Mouse (Mus musculus) C2C12 (cell line): Measurements from ENCODE around the gene Arhgap28.

Source experiments
- CTCF ChIP-seq: IDR thresholded peaks from one replicate; pipeline ENCODE4 v1.5.1; 2011; ENCODE audit not compliant: control insufficient read depth, insufficient read depth, insufficient read length
- MAX ChIP-seq: IDR thresholded peaks from one replicate; pipeline ENCODE4 v1.6.1; 2011; ENCODE audit warnings: mild to moderate bottlenecking, control low read depth
- MYOD1 ChIP-seq: IDR thresholded peaks from one replicate; pipeline ENCODE4 v1.6.1; 2011; ENCODE audit warnings: low read depth; ENCODE audit not compliant: control insufficient read depth, insufficient read length
- MYOG ChIP-seq: IDR thresholded peaks from one replicate; pipeline ENCODE4 v1.6.1; 2011; ENCODE audit not compliant: control insufficient read depth, insufficient read length; ENCODE audit errors: extremely low read depth
- USF1 ChIP-seq: IDR thresholded peaks from one replicate; pipeline ENCODE4 v1.6.1; 2011; ENCODE audit warnings: low read depth, mild to moderate bottlenecking, control low read depth, moderate library complexity

DNA sequence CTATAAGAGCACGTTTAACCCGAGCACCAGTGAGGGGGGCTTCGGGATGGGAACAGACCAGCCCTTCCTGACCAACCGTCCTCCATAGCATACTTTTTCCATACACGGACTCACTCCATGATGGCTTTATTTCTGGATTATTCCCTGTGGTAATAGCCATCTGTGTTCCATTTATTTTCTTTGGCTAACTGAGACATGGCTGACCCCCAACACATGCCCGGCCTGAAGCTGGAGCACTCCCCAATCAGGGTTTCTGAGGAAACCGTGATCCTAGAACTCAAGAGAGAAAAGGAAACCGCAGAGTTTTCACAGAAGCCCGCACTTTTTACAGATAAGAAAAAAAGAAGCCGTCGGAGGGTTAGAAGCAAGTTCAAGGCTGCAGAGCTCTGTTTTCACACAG is 91.9 kb downstream of the Arhgap28 start:
- TF ChIP-seq CTCF (no peak), MAX (no peak), MYOD1 (no peak), USF1 (no peak), MYOG (no peak)
